Mouse (Mus musculus): Measurements from ENCODE around the gene Fam117a. TPM values are rescaled to one million over a fixed set of nuclear protein-coding genes. Genes with fewer than 3 reads are reported as not detected.
A peak's percentile ranks its signal among the peaks of the same experiment; 100 is the strongest.

Gene Fam117a
- polyA plus RNA-seq, 1 experiment: 3.3 TPM

GRCm38 (mm10) chr11:95384973-95385320, 48.1 kb downstream of the Fam117a start:
- TF ChIP-seq POLR2A (IDR thresholded peaks at IDR 0.05; ENCODE audit: borderline replicate concordance, low read depth, low read length): no peak
- no peak for TF ChIP-seq CTCF (IDR thresholded peaks at IDR 0.05; ENCODE audit: low read depth, low read length)
- no peak overlapping the region for H3K27ac ChIP-seq (ENCODE audit: insufficient read depth, low read depth, low read length)
- H3K4me3 ChIP-seq (ENCODE audit: insufficient read depth, low read length): peak overlapping the region; percentile 91
- H3K4me1 ChIP-seq (ENCODE audit: control insufficient read depth, insufficient read depth, low read length): peaks cover 7% of the 10 kb centered on the region

GRCm38 (mm10) chr11:95387354-95387753, 50.5 kb downstream of the Fam117a start:
- no peak overlapping the region for H3K27ac ChIP-seq (ENCODE audit: insufficient read depth, low read depth, low read length)
- peaks cover 4% of the 10 kb centered on the region; the same call in 1 of the 2 replicates for H3K4me1 ChIP-seq (ENCODE audit: control insufficient read depth, insufficient read depth, low read length)
- no peak overlapping the region for H3K4me3 ChIP-seq (ENCODE audit: insufficient read depth, low read length)
- TF ChIP-seq POLR2A (IDR thresholded peaks at IDR 0.05; ENCODE audit: borderline replicate concordance, low read depth, low read length) (no peak), CTCF (IDR thresholded peaks at IDR 0.05; ENCODE audit: low read depth, low read length) (no peak)

GRCm38 (mm10) chr11:95389006-95389405, 52.2 kb downstream of the Fam117a start:
- Histone ChIP-seq H3K27ac (ENCODE audit: insufficient read depth, low read depth, low read length) (no peak overlapping the region), H3K4me3 (ENCODE audit: insufficient read depth, low read length) (no peak overlapping the region), H3K4me1 (ENCODE audit: control insufficient read depth, insufficient read depth, low read length) (peaks cover 4% of the 10 kb centered on the region; the same call in 1 of the 2 replicates)
- no peak for TF ChIP-seq CTCF (IDR thresholded peaks at IDR 0.05; ENCODE audit: low read depth, low read length)
- TF ChIP-seq POLR2A (IDR thresholded peaks at IDR 0.05; ENCODE audit: borderline replicate concordance, low read depth, low read length): no peak

GRCm38 (mm10) chr11:95390420-95390819, 53.6 kb downstream of the Fam117a start:
- TF ChIP-seq POLR2A (IDR thresholded peaks at IDR 0.05; ENCODE audit: borderline replicate concordance, low read depth, low read length): no peak
- no peak for TF ChIP-seq CTCF (IDR thresholded peaks at IDR 0.05; ENCODE audit: low read depth, low read length)
- Histone ChIP-seq H3K4me3 (ENCODE audit: insufficient read depth, low read length) (no peak overlapping the region), H3K27ac (ENCODE audit: insufficient read depth, low read depth, low read length) (no peak overlapping the region), H3K4me1 (ENCODE audit: control insufficient read depth, insufficient read depth, low read length) (peaks cover 4% of the 10 kb centered on the region; the same call in 1 of the 2 replicates)

- Histone ChIP-seq H3K27ac (ENCODE audit: insufficient read depth, low read depth, low read length) (no peak overlapping the region), H3K4me3 (ENCODE audit: insufficient read depth, low read length) (no peak overlapping the region), H3K4me1 (ENCODE audit: control insufficient read depth, insufficient read depth, low read length) (peaks cover 1% of the 10 kb centered on the region; the same call in 1 of the 2 replicates)
- TF ChIP-seq CTCF (IDR thresholded peaks at IDR 0.05; ENCODE audit: low read depth, low read length): no peak
- no peak for TF ChIP-seq POLR2A (IDR thresholded peaks at IDR 0.05; ENCODE audit: borderline replicate concordance, low read depth, low read length)
These were observed 54.4 kb downstream of the Fam117a start for GRCm38 (mm10) chr11:95391201-95391600.

- no peak for TF ChIP-seq POLR2A (IDR thresholded peaks at IDR 0.05; ENCODE audit: borderline replicate concordance, low read depth, low read length)
- no peak for TF ChIP-seq CTCF (IDR thresholded peaks at IDR 0.05; ENCODE audit: low read depth, low read length)
- Histone ChIP-seq H3K27ac (ENCODE audit: insufficient read depth, low read depth, low read length) (no peak overlapping the region), H3K4me1 (ENCODE audit: control insufficient read depth, insufficient read depth, low read length) (no peaks in the 10 kb centered on the region), H3K4me3 (ENCODE audit: insufficient read depth, low read length) (no peak overlapping the region)
These were observed 54.9 kb downstream of the Fam117a start for GRCm38 (mm10) chr11:95391743-95392142.

- H3K4me3 ChIP-seq (ENCODE audit: insufficient read depth, low read length): no peak overlapping the region
- H3K4me1 ChIP-seq (ENCODE audit: control insufficient read depth, insufficient read depth, low read length): no peaks in the 10 kb centered on the region
- H3K27ac ChIP-seq (ENCODE audit: insufficient read depth, low read depth, low read length): no peak overlapping the region
- TF ChIP-seq CTCF (IDR thresholded peaks at IDR 0.05; ENCODE audit: low read depth, low read length): no peak
- no peak for TF ChIP-seq POLR2A (IDR thresholded peaks at IDR 0.05; ENCODE audit: borderline replicate concordance, low read depth, low read length)
These were observed 55.4 kb downstream of the Fam117a start for GRCm38 (mm10) chr11:95392223-95392667.

- Histone ChIP-seq H3K4me3 (ENCODE audit: insufficient read depth, low read length) (no peak overlapping the region), H3K4me1 (ENCODE audit: control insufficient read depth, insufficient read depth, low read length) (no peaks in the 10 kb centered on the region), H3K27ac (ENCODE audit: insufficient read depth, low read depth, low read length) (no peak overlapping the region)
- TF ChIP-seq POLR2A (IDR thresholded peaks at IDR 0.05; ENCODE audit: borderline replicate concordance, low read depth, low read length) (no peak), CTCF (IDR thresholded peaks at IDR 0.05; ENCODE audit: low read depth, low read length) (no peak)
These were observed 56.1 kb downstream of the Fam117a start for GRCm38 (mm10) chr11:95392708-95393499.

GRCm38 (mm10) chr11:95393500-95393816, 56.6 kb downstream of the Fam117a start:
- TF ChIP-seq POLR2A (IDR thresholded peaks at IDR 0.05; ENCODE audit: borderline replicate concordance, low read depth, low read length): no peak
- no peaks in the 10 kb centered on the region for H3K4me1 ChIP-seq (ENCODE audit: control insufficient read depth, insufficient read depth, low read length)
- H3K4me3 ChIP-seq (ENCODE audit: insufficient read depth, low read length): no peak overlapping the region
- H3K27ac ChIP-seq (ENCODE audit: insufficient read depth, low read depth, low read length): no peak overlapping the region

GRCm38 (mm10) chr11:95394112-95394511, 57.3 kb downstream of the Fam117a start:
- H3K4me3 ChIP-seq (ENCODE audit: insufficient read depth, low read length): no peak overlapping the region

More at GRCm38 (mm10) chr11:95394112-95394511, 57.3 kb downstream of the Fam117a start:
- TF ChIP-seq CTCF (IDR thresholded peaks at IDR 0.05; ENCODE audit: low read depth, low read length) (no peak), POLR2A (IDR thresholded peaks at IDR 0.05; ENCODE audit: borderline replicate concordance, low read depth, low read length) (no peak)
- Histone ChIP-seq H3K27ac (ENCODE audit: insufficient read depth, low read depth, low read length) (no peak overlapping the region), H3K4me1 (ENCODE audit: control insufficient read depth, insufficient read depth, low read length) (no peaks in the 10 kb centered on the region)

Data from bone marrow macrophage, adult 2 months (primary cell).